In genomic region chr2:180027768-180028167, GRCm38 (mm10) we compare ENCODE assay signal across 10 mouse cellular contexts. TPM values are rescaled to one million over a fixed set of nuclear protein-coding genes. Genes with fewer than 3 reads are reported as not detected.
DNase-seq lines count a peak whose midpoint lies in the region; ATAC-seq and TF ChIP-seq lines count a peak whose summit lies in the region.
"Had no signal": no experiment of that assay in that cellular context is flagged by ENCODE, and none has a peak within 500 bp of the region (broad histone marks: within the 10 kb centered on the region; RNA-seq: fewer than 3 reads in every experiment).

No protein-coding gene starts in this region.

- H3K4me3 ChIP-seq in layer of hippocampus, adult 2 months = peak overlapping the region; percentile 76; the same call in 1 of the 2 replicates
- H3K4me3 ChIP-seq in forebrain, embryonic 11.5 days (ENCODE audit: low read depth, low read length) = peak overlapping the region; percentile 84
- H3K4me3 ChIP-seq in hindbrain, embryonic 15.5 days = peak overlapping the region; percentile 85
- H3K4me3 ChIP-seq in neural tube, embryonic 12.5 days = peak overlapping the region; percentile 99

- H3K9ac ChIP-seq in forebrain, embryonic 11.5 days (ENCODE audit: low read length) = peak overlapping the region; percentile 90; the same call in 1 of the 2 replicates
- H3K9ac ChIP-seq in hindbrain, embryonic 15.5 days = peak overlapping the region; percentile 96; the same call in 1 of the 2 replicates
- H3K9ac ChIP-seq in neural tube, embryonic 12.5 days = peak overlapping the region; percentile 99; the same call in 1 of the 2 replicates

- H3K9me3 ChIP-seq in forebrain, embryonic 11.5 days (ENCODE audit: control insufficient read depth, low read length) = no peaks in the 10 kb centered on the region
- no peaks in the 10 kb centered on the region for H3K9me3 ChIP-seq in hindbrain, embryonic 15.5 days
- no peaks in the 10 kb centered on the region for H3K9me3 ChIP-seq in neural tube, embryonic 12.5 days

- H3K27me3 ChIP-seq in forebrain, embryonic 11.5 days (ENCODE audit: control insufficient read depth, insufficient read depth, low read length) = peaks cover 5% of the 10 kb centered on the region; the same call in 1 of the 2 replicates
- no peaks in the 10 kb centered on the region for H3K27me3 ChIP-seq in hindbrain, embryonic 15.5 days
- H3K27me3 ChIP-seq in neural tube, embryonic 12.5 days (replicated peaks) = peaks cover 8% of the 10 kb centered on the region; the same call in 1 of the 2 replicates

- no peak for DNase-seq in layer of hippocampus, adult 2 months (ENCODE audit: low spot score in 2 of 2)
- no peak for DNase-seq in layer of hippocampus, postnatal 14 days (ENCODE audit: low spot score in 2 of 2)
- DNase-seq in forebrain, embryonic 11.5 days (ENCODE audit: low spot score) = no peak
- DNase-seq in layer of hippocampus, postnatal 25 days (ENCODE audit: extremely low spot score in 1 of 2, low spot score in 1 of 2) = no peak
- no peak for DNase-seq in adrenal gland, postnatal 4 days (ENCODE audit: low spot score in 2 of 2)
- DNase-seq: adrenal gland, postnatal 25 days; heart, adult 18-20 months; layer of hippocampus, adult 9-11 months had no signal

- H3K4me1 ChIP-seq in forebrain, embryonic 11.5 days (replicated peaks; ENCODE audit: control insufficient read depth, insufficient read depth, low read length) = peaks cover 19% of the 10 kb centered on the region
- H3K4me1 ChIP-seq in hindbrain, embryonic 15.5 days (replicated peaks) = peaks cover 33% of the 10 kb centered on the region
- H3K4me1 ChIP-seq in neural tube, embryonic 12.5 days = peaks cover 36% of the 10 kb centered on the region

- H3K36me3 ChIP-seq in forebrain, embryonic 11.5 days (ENCODE audit: control insufficient read depth, insufficient read depth, low read length) = peaks cover 16% of the 10 kb centered on the region
- H3K36me3 ChIP-seq in hindbrain, embryonic 15.5 days = peaks cover 49% of the 10 kb centered on the region
- H3K36me3 ChIP-seq in neural tube, embryonic 12.5 days = peaks cover 54% of the 10 kb centered on the region

- no peak for TF ChIP-seq CTCF in layer of hippocampus, adult 2 months (conservative IDR thresholded peaks at IDR 0.05)

- no peak overlapping the region for H3K27ac ChIP-seq in layer of hippocampus, adult 2 months
- H3K27ac ChIP-seq in forebrain, embryonic 11.5 days (ENCODE audit: low read depth, low read length) = no peak overlapping the region
- H3K27ac ChIP-seq in hindbrain, embryonic 15.5 days (replicated peaks) = no peak overlapping the region
- no peak overlapping the region for H3K27ac ChIP-seq in neural tube, embryonic 12.5 days

- WGBS in forebrain, embryonic 11.5 days = 84% methylated on average over 9 of the region's 9 CpGs
- 64% methylated on average over 9 of the region's 9 CpGs for WGBS in hindbrain, embryonic 15.5 days
- WGBS in neural tube, embryonic 12.5 days = 81% methylated on average over 9 of the region's 9 CpGs

- no peak for ATAC-seq in forebrain, embryonic 11.5 days (replicated peaks; ENCODE audit: low FRiP score)
- ATAC-seq in hindbrain, embryonic 15.5 days (ENCODE audit: low FRiP score, low read depth) = no peak
- ATAC-seq in neural tube, embryonic 12.5 days (ENCODE audit: low FRiP score, low read depth) = no peak

- H3K4me2 ChIP-seq in forebrain, embryonic 11.5 days (ENCODE audit: low read depth, low read length, severe bottlenecking) = 0 out of 2 replicates have a peak overlapping the region, but pooled peaks have one; percentile 92
- H3K4me2 ChIP-seq in hindbrain, embryonic 15.5 days = peak overlapping the region; percentile 90
- peak overlapping the region; percentile 88 for H3K4me2 ChIP-seq in neural tube, embryonic 12.5 days (replicated peaks)

RNA-seq across cellular contexts. Expression of gene Lsm14b, which starts 3.0 kb away (rescaled TPM):
- 100 to 1,000 TPM in 1 of 2 experiments, 10 to 100 TPM in 1; 93.9 to 100 TPM for total RNA-seq in layer of hippocampus, adult 2 months (2021)
- 100 to 1,000 TPM; 110 to 112 TPM for total RNA-seq in layer of hippocampus, postnatal 14 days (2021)
- polyA plus RNA-seq in forebrain, embryonic 11.5 days (2014; fragmentation: Nextera tagmentation; extraction: Ambion mirVana) = 7.5 and 8.9 TPM in 2 replicates
- polyA plus RNA-seq in hindbrain, embryonic 15.5 days (2015; fragmentation: Nextera tagmentation; extraction: Ambion mirVana) = 18.8 and 20.5 TPM in 2 replicates
- 15.9 and 23.5 TPM in 2 replicates for polyA plus RNA-seq in neural tube, embryonic 12.5 days (2016; fragmentation: Nextera tagmentation; extraction: Ambion mirVana)
- total RNA-seq in layer of hippocampus, postnatal 25 days (2021) = 100 to 1,000 TPM; 101 to 108 TPM
- 10 to 100 TPM; 45.3 to 47.4 TPM for total RNA-seq in adrenal gland, postnatal 4 days (2021)

RNA-seq across cellular contexts. Expression of gene Psma7, which starts 14.5 kb away (rescaled TPM):
- total RNA-seq in layer of hippocampus, adult 2 months (2021) = 100 to 1,000 TPM; 166 to 176 TPM
- 100 to 1,000 TPM; 189 to 195 TPM for total RNA-seq in layer of hippocampus, postnatal 14 days (2021)
- polyA plus RNA-seq in forebrain, embryonic 11.5 days (2014; fragmentation: Nextera tagmentation; extraction: Ambion mirVana) = 681 and 714 TPM in 2 replicates
- 541 and 546 TPM in 2 replicates for polyA plus RNA-seq in hindbrain, embryonic 15.5 days (2015; fragmentation: Nextera tagmentation; extraction: Ambion mirVana)
- polyA plus RNA-seq in neural tube, embryonic 12.5 days (2016; fragmentation: Nextera tagmentation; extraction: Ambion mirVana) = 679 and 702 TPM in 2 replicates
- 100 to 1,000 TPM; 181 to 185 TPM for total RNA-seq in layer of hippocampus, postnatal 25 days (2021)
- total RNA-seq in adrenal gland, postnatal 4 days (2021) = 100 to 1,000 TPM; 245 to 248 TPM

RNA-seq across cellular contexts. Expression of gene Ss18l1, which starts 14.5 kb away (rescaled TPM):
- total RNA-seq in layer of hippocampus, adult 2 months (2021) = 10 to 100 TPM; 43.2 to 44.9 TPM
- 10 to 100 TPM; 37.8 to 39.7 TPM for total RNA-seq in layer of hippocampus, postnatal 14 days (2021)
- 16.8 and 17.8 TPM in 2 replicates for polyA plus RNA-seq in forebrain, embryonic 11.5 days (2014; fragmentation: Nextera tagmentation; extraction: Ambion mirVana)
- 51.5 and 58.7 TPM in 2 replicates for polyA plus RNA-seq in hindbrain, embryonic 15.5 days (2015; fragmentation: Nextera tagmentation; extraction: Ambion mirVana)
- polyA plus RNA-seq in neural tube, embryonic 12.5 days (2016; fragmentation: Nextera tagmentation; extraction: Ambion mirVana) = 33.8 and 34.1 TPM in 2 replicates
- total RNA-seq in layer of hippocampus, postnatal 25 days (2021) = 10 to 100 TPM; 37.7 to 43.3 TPM
- total RNA-seq in adrenal gland, postnatal 4 days (2021) = 1 to 10 TPM; 8.9 to 9.6 TPM

RNA-seq across cellular contexts. Expression of gene Mtg2, which starts 42.6 kb away (rescaled TPM):
- total RNA-seq in layer of hippocampus, adult 2 months (2021) = 10 to 100 TPM; 19.2 to 22.7 TPM
- total RNA-seq in layer of hippocampus, postnatal 14 days (2021) = 10 to 100 TPM; 15.7 to 16.3 TPM
- polyA plus RNA-seq in forebrain, embryonic 11.5 days (2014; fragmentation: Nextera tagmentation; extraction: Ambion mirVana) = 32.3 and 34.8 TPM in 2 replicates
- polyA plus RNA-seq in hindbrain, embryonic 15.5 days (2015; fragmentation: Nextera tagmentation; extraction: Ambion mirVana) = 30.3 and 34.8 TPM in 2 replicates
- polyA plus RNA-seq in neural tube, embryonic 12.5 days (2016; fragmentation: Nextera tagmentation; extraction: Ambion mirVana) = 30.0 and 32.4 TPM in 2 replicates
- total RNA-seq in layer of hippocampus, postnatal 25 days (2021) = 10 to 100 TPM; 17.6 to 17.9 TPM
- 10 to 100 TPM; 16.4 to 17.7 TPM for total RNA-seq in adrenal gland, postnatal 4 days (2021)

RNA-seq across cellular contexts. Expression of gene Taf4, which starts 51.3 kb away (rescaled TPM):
- 10 to 100 TPM; 22.5 to 23.4 TPM for total RNA-seq in layer of hippocampus, adult 2 months (2021)
- total RNA-seq in layer of hippocampus, postnatal 14 days (2021) = 10 to 100 TPM; 17.9 to 18.5 TPM
- polyA plus RNA-seq in forebrain, embryonic 11.5 days (2014; fragmentation: Nextera tagmentation; extraction: Ambion mirVana) = 7.4 and 8.2 TPM in 2 replicates
- 3.5 and 3.7 TPM in 2 replicates for polyA plus RNA-seq in hindbrain, embryonic 15.5 days (2015; fragmentation: Nextera tagmentation; extraction: Ambion mirVana)
- 4.1 and 4.7 TPM in 2 replicates for polyA plus RNA-seq in neural tube, embryonic 12.5 days (2016; fragmentation: Nextera tagmentation; extraction: Ambion mirVana)
- 10 to 100 TPM; 19.4 to 21.0 TPM for total RNA-seq in layer of hippocampus, postnatal 25 days (2021)
- total RNA-seq in adrenal gland, postnatal 4 days (2021) = 10 to 100 TPM; 22.7 to 26.0 TPM
